Mouse (Mus musculus) liver, postnatal 0 days (tissue): ENCODE data around the gene Tars.

ENCODE experiments used
- CTCF ChIP-seq: sonication (generic); IDR thresholded peaks from 2 replicates; pipeline ENCODE4 v1.5.1; 2016; ENCODE audit warnings: antibody characterized with exemption, low read depth
- EP300 ChIP-seq: IDR thresholded peaks from 2 replicates; pipeline ENCODE4 v1.6.1; 2016; ENCODE audit warnings: antibody characterized with exemption, low read depth, mild to moderate bottlenecking

- no peak for TF ChIP-seq CTCF
- no peak for TF ChIP-seq EP300
Observed at GRCm38 (mm10) chr15:11412542-11412941, 13.1 kb upstream of the Tars start.
